Mouse (Mus musculus): Measurements from ENCODE around the gene Snapc4.

Gene Snapc4

GRCm38 (mm10) chr2:26339204-26339551 is 41.3 kb downstream of the Snapc4 start:
- DNase-seq = no peak

- no peak for DNase-seq
Measured at GRCm38 (mm10) chr2:26338302-26339203, 41.9 kb downstream of the Snapc4 start.

GRCm38 (mm10) chr2:26330702-26331101 is 49.8 kb downstream of the Snapc4 start:
- peak; percentile 67 for DNase-seq

- no peak for DNase-seq
Measured at GRCm38 (mm10) chr2:26330056-26330468, 50.4 kb downstream of the Snapc4 start.

DNA sequence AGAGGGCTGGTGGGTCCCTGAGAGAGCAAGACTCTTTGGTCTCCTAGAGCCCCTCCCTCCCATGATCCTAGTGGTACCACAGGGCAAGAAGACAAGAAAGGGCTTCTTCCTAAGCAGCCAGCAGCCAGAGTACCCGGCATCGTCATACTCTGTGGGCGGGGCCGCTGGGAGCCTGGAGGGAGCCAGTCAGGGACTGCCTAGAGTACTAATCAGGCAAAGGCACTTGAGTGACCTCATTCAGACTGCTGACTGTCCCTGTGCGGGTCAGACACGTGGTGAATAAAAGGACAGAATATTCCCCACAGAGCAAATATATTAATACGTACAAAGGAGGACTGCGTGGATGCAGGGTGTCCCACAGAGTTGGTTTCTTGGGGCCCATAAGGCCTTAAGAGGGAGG is 51.1 kb downstream of the Snapc4 start:
- peak; percentile 85 for DNase-seq

DNA sequence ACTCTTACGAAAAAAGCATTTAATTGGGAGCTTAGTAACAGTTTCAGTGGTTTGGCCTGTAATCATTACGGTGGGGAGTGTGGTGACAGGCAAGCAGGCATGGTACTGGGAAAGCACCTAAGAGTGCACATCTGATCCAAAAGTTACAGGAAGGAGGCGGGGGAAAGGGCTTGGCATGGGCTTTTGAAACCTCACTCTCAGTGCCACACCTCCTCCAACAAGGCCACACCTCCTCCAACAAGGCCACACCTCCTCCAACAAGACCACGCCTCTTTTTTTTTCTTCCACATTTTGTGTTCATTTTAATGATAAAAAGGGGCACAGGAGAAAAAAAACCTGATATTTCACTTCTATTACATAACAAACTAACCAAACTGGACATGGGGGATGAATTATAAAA is 52.6 kb downstream of the Snapc4 start:
- no peak for DNase-seq

GRCm38 (mm10) chr2:26325386-26326181 is 54.9 kb downstream of the Snapc4 start:
- no peak for DNase-seq

DNA sequence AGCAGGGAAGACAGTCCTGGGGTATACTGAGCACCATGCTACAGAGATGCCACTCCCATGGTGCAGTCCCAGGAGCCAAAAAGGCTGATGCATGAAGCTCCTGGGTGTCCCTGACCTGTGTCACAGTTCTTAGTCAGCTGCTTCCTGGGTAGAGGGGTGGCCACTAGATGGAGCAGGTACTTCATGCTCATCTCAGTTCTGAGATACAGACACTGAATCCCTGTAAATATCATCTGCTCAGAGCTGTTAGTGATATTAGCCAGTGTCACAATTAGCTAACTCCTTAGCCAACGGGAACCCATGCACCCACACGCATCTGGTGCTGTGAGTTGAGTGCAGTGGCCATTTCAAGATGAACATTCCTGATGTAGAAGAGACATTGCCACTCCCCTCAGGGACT is 55.5 kb downstream of the Snapc4 start:
- peak; percentile 77 for DNase-seq

GRCm38 (mm10) chr2:26323589-26324325 is 56.7 kb downstream of the Snapc4 start:
- DNase-seq = no peak

- DNase-seq = no peak
Measured at GRCm38 (mm10) chr2:26320245-26321185, 59.9 kb downstream of the Snapc4 start.

GRCm38 (mm10) chr2:26319519-26320244 is 60.8 kb downstream of the Snapc4 start:
- no peak for DNase-seq

DNA sequence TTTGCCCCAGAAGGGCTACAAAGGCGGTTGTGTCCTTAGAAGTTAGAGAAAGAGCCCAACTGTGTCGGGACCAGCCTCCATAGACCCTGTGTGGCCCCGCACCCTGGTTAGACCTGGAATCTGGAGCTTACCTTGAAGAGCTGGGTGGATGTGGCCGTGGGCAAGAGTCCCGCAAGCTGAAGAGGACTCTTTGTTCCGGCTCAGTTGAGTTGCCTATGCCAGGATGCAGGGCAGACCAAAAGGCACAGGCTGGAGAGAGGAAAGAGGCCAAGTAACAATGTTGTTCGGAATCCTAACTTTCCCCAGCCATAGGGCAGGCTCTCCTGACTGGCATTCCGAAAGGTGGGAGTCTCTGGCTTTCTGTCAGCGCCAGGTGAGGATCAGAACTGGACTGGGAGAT is 61.3 kb downstream of the Snapc4 start:
- no peak for DNase-seq

GRCm38 (mm10) chr2:26317991-26318672 is 62.3 kb downstream of the Snapc4 start:
- DNase-seq = no peak

DNA sequence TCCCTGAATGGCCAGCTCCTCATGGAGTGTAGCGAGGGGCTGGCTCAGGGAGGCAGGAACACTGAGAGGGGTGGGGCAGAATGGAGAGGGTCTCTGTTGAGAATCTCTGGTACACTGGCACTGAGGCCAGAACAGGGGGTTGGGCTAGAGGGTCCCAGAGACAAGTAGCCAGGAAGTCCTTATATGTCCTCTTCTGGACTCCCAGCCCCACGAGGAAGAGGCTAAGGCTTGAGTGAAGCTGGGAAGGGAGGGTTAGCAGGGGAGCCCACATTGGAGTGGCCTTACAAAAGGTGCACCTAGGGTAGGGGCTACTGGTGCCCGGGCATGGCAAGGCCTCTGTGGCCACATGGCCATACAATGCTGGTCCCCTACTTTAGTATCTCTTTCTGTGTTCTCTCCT is 63.1 kb downstream of the Snapc4 start:
- no peak for DNase-seq

- DNase-seq = no peak
Measured at GRCm38 (mm10) chr2:26316576-26317246, 63.7 kb downstream of the Snapc4 start.

GRCm38 (mm10) chr2:26315925-26316311 is 64.5 kb downstream of the Snapc4 start:
- DNase-seq = peak; percentile 61

DNA sequence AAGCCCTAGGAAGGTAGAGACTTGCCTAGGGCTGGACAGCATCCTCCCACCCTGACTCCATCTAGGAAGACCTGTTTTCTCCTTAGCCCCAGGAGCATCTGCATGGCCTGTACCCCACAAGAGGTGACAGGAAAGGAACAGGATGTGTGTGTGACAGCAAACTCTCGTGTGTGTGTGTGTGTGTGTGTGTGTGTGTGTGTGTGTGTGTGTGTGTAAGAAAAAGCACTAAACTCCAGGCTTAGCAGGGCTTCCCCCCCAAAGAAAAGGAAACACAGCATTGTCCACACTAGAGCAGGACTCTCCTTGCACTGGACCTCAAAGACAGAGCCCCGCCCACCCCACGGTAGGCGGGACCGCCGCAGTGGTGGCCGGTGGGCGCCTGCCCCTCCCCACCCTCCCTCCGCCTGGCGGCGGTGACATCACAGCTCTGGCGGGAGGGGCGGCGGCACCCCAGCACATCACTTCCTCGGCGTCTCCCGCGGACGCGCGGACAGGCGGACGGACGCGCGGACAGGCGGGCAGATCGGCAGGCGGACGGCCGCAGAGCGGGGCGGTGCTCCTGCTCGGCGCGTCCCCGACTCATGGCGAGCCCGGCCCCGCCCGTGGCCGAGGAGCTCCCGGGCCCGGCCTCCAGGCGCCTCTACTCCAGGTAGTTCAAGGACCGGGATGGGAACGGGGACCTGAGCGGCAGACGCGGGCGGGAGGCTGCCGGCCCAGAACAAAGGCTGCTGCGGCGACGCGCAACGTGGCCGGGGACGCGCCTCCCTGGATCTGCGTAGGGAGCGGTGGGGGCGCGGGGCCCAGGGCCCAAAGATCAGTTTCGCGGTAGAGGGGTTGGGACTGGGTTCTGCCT is 65.2 kb downstream of the Snapc4 start, which contains the start of gene Gpsm1:
TSS of gene Gpsm1 (plus strand) at position 444 of the 853 bp plus-strand sequence.
- DNase-seq = peak; percentile 82

- DNase-seq = no peak
Measured at GRCm38 (mm10) chr2:26314281-26315071, 66.0 kb downstream of the Snapc4 start.

Data from layer of hippocampus, adult 9-11 months (tissue).